14 mouse cellular contexts compared by ENCODE assay signal in the genomic region with DNA sequence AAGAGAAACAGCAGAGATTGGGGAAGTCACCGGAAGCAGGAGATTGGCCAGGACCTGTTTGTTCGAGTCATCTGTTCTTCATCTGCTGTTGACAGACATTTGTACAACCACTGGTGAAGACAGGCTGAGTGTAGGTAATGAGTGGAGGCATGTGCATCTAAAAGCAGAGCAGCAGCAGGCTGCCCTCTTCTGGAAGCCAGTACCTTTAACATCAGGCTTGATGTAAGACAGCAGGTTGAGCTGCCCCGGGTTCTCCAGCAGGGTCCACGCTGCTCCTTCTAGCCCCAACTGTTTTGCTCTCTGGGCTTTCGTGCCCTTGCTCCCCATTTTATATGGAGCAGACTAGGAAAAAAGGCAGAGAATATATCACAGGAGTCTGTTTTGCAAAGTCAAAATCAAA. TPM values are rescaled to one million over a fixed set of nuclear protein-coding genes. Genes with fewer than 3 reads are reported as not detected.
A peak's percentile ranks its signal among the peaks of the same experiment; 100 is the strongest.
DNase-seq lines count a peak whose midpoint lies in the region; ATAC-seq and TF ChIP-seq lines count a peak whose summit lies in the region.
"Had no signal": no experiment of that assay in that cellular context is flagged by ENCODE, and none has a peak within 500 bp of the region (broad histone marks: within the 10 kb centered on the region; RNA-seq: fewer than 3 reads in every experiment).

No protein-coding gene starts in this region.

- TF ChIP-seq CTCF in liver, postnatal 0 days (IDR thresholded peaks at IDR 0.05; ENCODE audit: low read depth) = peak; percentile 9; the same call in 1 of the 2 replicates
- TF ChIP-seq CTCF in brain, embryonic 14.5 days (IDR thresholded peaks at IDR 0.05; ENCODE audit: borderline replicate concordance, extremely low read depth, insufficient read depth, insufficient read length) = peak; percentile 18; the same call in 1 of the 2 replicates
- TF ChIP-seq CTCF in lung, adult 2 months (IDR thresholded peaks at IDR 0.05; ENCODE audit: insufficient read depth, low read length) = no peak

- TF ChIP-seq POLR2A in brain, embryonic 14.5 days (IDR thresholded peaks at IDR 0.05; ENCODE audit: borderline replicate concordance, extremely low read depth, insufficient read depth, insufficient read length, poor library complexity, severe bottlenecking) = no peak
- TF ChIP-seq POLR2A in lung, adult 2 months (IDR thresholded peaks at IDR 0.05; ENCODE audit: borderline replicate concordance, extremely low read depth, low read depth, low read length) = no peak

- TF ChIP-seq EP300 in liver, postnatal 0 days (IDR thresholded peaks at IDR 0.05; ENCODE audit: low read depth) = no peak

- no peak overlapping the region for H3K4me2 ChIP-seq in liver, postnatal 0 days (ENCODE audit: low read depth, low read length)
- no peak overlapping the region for H3K4me2 ChIP-seq in liver, embryonic 12.5 days
- H3K4me2 ChIP-seq: embryonic facial prominence, embryonic 13.5 days had no signal

- H3K27ac ChIP-seq in liver, postnatal 0 days (ENCODE audit: low read depth) = no peak overlapping the region
- H3K27ac ChIP-seq in liver, embryonic 12.5 days = no peak overlapping the region
- H3K27ac ChIP-seq: embryonic facial prominence, embryonic 13.5 days had no signal

- H3K9ac ChIP-seq in liver, postnatal 0 days (replicated peaks) = no peak overlapping the region
- H3K9ac ChIP-seq in liver, embryonic 12.5 days = no peak overlapping the region
- H3K9ac ChIP-seq: embryonic facial prominence, embryonic 13.5 days had no signal

- no peak for ATAC-seq in liver, postnatal 0 days
- ATAC-seq in liver, embryonic 12.5 days = no peak
- ATAC-seq: CD4-positive, CD25-positive, alpha-beta regulatory T cell, adult 4 months had no signal

- peaks cover 31% of the 10 kb centered on the region for H3K36me3 ChIP-seq in liver, postnatal 0 days (replicated peaks; ENCODE audit: insufficient read depth, low read length)
- H3K36me3 ChIP-seq in liver, embryonic 12.5 days = peaks cover 82% of the 10 kb centered on the region
- peaks cover 2% of the 10 kb centered on the region for H3K36me3 ChIP-seq in splenic B cell, adult 2 months (ENCODE audit: control insufficient read depth, insufficient read depth, low read length, poor library complexity, severe bottlenecking)

- peak; percentile 62 for DNase-seq in heart, adult 11 months
- DNase-seq in heart, adult 18-20 months = no peak
- no peak for DNase-seq in liver, postnatal 0 days
- peak; percentile 7 for DNase-seq in brain, embryonic 14.5 days (ENCODE audit: low read depth)
- DNase-seq in splenic B cell, adult 2 months (ENCODE audit: low read depth, low spot score) = peak; percentile 5
- no peak for DNase-seq in lung, adult 2 months
- no peak for DNase-seq in right cerebral cortex, postnatal 4 days
- DNase-seq: cerebellum, adult 2 months; kidney, adult 18-20 months; left cerebral cortex, postnatal 4 days had no signal

- H3K4me1 ChIP-seq in liver, postnatal 0 days (ENCODE audit: insufficient read depth) = no peaks in the 10 kb centered on the region
- H3K4me1 ChIP-seq in liver, embryonic 12.5 days = no peaks in the 10 kb centered on the region
- no peaks in the 10 kb centered on the region for H3K4me1 ChIP-seq in lung, adult 2 months (ENCODE audit: control insufficient read depth, insufficient read depth, low read length)
- H3K4me1 ChIP-seq: embryonic facial prominence, embryonic 13.5 days had no signal

- no peaks in the 10 kb centered on the region for H3K9me3 ChIP-seq in liver, postnatal 0 days (ENCODE audit: low read length)
- H3K9me3 ChIP-seq in liver, embryonic 12.5 days (replicated peaks) = no peaks in the 10 kb centered on the region
- H3K9me3 ChIP-seq: embryonic facial prominence, embryonic 13.5 days; megakaryocyte, embryonic 14.5 days had no signal

- no peak overlapping the region for H3K4me3 ChIP-seq in liver, postnatal 0 days (ENCODE audit: low read depth, low read length)
- H3K4me3 ChIP-seq in liver, embryonic 12.5 days = no peak overlapping the region
- H3K4me3 ChIP-seq in lung, adult 2 months (replicated peaks; ENCODE audit: extremely low read depth, low read depth, low read length) = no peak overlapping the region
- H3K4me3 ChIP-seq: embryonic facial prominence, embryonic 13.5 days; megakaryocyte, embryonic 14.5 days had no signal

- H3K27me3 ChIP-seq in liver, postnatal 0 days (ENCODE audit: insufficient read depth, low read length) = no peaks in the 10 kb centered on the region
- no peaks in the 10 kb centered on the region for H3K27me3 ChIP-seq in liver, embryonic 12.5 days (replicated peaks)
- H3K27me3 ChIP-seq in splenic B cell, adult 2 months (ENCODE audit: control insufficient read depth, insufficient read depth, low read length, poor library complexity, severe bottlenecking) = no peaks in the 10 kb centered on the region
- H3K27me3 ChIP-seq: embryonic facial prominence, embryonic 13.5 days; megakaryocyte, embryonic 14.5 days had no signal

- WGBS in liver, postnatal 0 days (ENCODE audit: insufficient replicate concordance) = 79% methylated on average over 5 of the region's 5 CpGs
- 87% methylated on average over 5 of the region's 5 CpGs for WGBS in liver, embryonic 12.5 days (ENCODE audit: insufficient replicate concordance)
- WGBS in lung, adult 2 months = 81% methylated on average over 5 of the region's 5 CpGs

RNA-seq across cellular contexts. Expression of a gene that starts 19.1 kb away (rescaled TPM):
- total RNA-seq in heart, adult 18-20 months (2021) = 10 to 100 TPM; 12.5 to 13.0 TPM
- 3.8 and 3.9 TPM in 2 replicates for polyA plus RNA-seq in liver, postnatal 0 days (2015; fragmentation: Nextera tagmentation; extraction: Ambion mirVana)
- polyA plus RNA-seq in liver, embryonic 12.5 days (2016; fragmentation: Nextera tagmentation; extraction: Ambion mirVana) = 12.2 and 12.6 TPM in 2 replicates
- polyA plus RNA-seq in brain, embryonic 14.5 days (2012; rRNA removed) = 10.2 and 12.0 TPM in 2 replicates
- 1.7 and 2.9 TPM in 2 replicates for polyA plus RNA-seq in lung, adult 2 months (2012; rRNA removed)

RNA-seq across cellular contexts. Expression of a gene that starts 41.7 kb away (rescaled TPM):
- 10 to 100 TPM; 26.1 to 27.0 TPM for total RNA-seq in heart, adult 18-20 months (2021)
- 1.9 and 2.0 TPM in 2 replicates for polyA plus RNA-seq in liver, postnatal 0 days (2015; fragmentation: Nextera tagmentation; extraction: Ambion mirVana)
- 1.9 and 2.3 TPM in 2 replicates for polyA plus RNA-seq in liver, embryonic 12.5 days (2016; fragmentation: Nextera tagmentation; extraction: Ambion mirVana)
- polyA plus RNA-seq in brain, embryonic 14.5 days (2012; rRNA removed) = 10.8 and 21.8 TPM in 2 replicates
- 9.8 and 13.5 TPM in 2 replicates for polyA plus RNA-seq in lung, adult 2 months (2012; rRNA removed)

Comparison
In these comparisons a context has a peak if more than half of its experiments do, and no peak if none do; other contexts are left out.
1. DNase-seq: peak in heart, adult 11 months (single experiment), brain, embryonic 14.5 days (single experiment) and splenic B cell, adult 2 months (single experiment); none in heart, adult 18-20 months (0 of 2), liver, postnatal 0 days (single experiment), lung, adult 2 months (single experiment) and right cerebral cortex, postnatal 4 days (single experiment).